Mouse (Mus musculus) lung, postnatal 0 days (tissue): ENCODE data around the gene Pdzph1.

ENCODE experiments used
- CTCF ChIP-seq: IDR thresholded peaks from 2 replicates; pipeline ENCODE4 v1.5.1; 2016; ENCODE audit warnings: antibody characterized with exemption, mild to moderate bottlenecking
- EP300 ChIP-seq: IDR thresholded peaks from 2 replicates; pipeline ENCODE4 v1.6.1; 2016; ENCODE audit warnings: antibody characterized with exemption, mild to moderate bottlenecking, control low read depth

DNA sequence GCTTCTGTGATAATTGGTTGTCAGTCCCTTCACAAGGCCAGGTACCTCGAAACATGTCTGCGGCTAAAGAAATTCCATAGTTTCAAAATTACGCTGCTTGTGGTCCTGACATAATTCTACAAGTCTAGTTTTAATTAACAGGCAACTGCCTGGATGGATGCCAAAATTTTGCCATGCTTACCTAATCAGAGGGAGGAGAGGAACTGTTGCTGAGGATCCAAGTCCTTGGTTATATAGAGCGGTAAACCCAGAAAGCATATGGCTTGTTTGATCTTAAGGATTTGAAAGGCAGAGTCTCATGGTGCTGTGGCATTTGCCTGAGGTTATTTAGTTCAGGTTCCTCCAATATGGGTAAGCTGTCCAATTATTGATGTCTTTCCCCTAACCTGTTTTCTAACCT is 27.5 kb upstream of the Pdzph1 start:
- TF ChIP-seq EP300: no peak
- no peak for TF ChIP-seq CTCF
